Mouse (Mus musculus) layer of hippocampus, postnatal 25 days (tissue): ENCODE data around the gene Csrnp1. TPM values are rescaled to one million over a fixed set of nuclear protein-coding genes. Genes with fewer than 3 reads are reported as not detected.

Source experiments
- DNase-seq, 2 experiments: peaks; one replicate each; pipeline ENCODE4 v3.0.0; 2022; ENCODE audit warnings: mixed read lengths in 2 of 2, low spot score in 1 of 2; ENCODE audit errors: extremely low spot score in 1 of 2
- total RNA-seq, 2 experiments: library from RNA; stranded (reverse); gene quantifications; 2 replicates each; pipeline ENCODE4 v1.2.3; 2021

Gene Csrnp1
- total RNA-seq, 2 experiments from 2014 or later: 14.5 to 15.9 TPM

DNA sequence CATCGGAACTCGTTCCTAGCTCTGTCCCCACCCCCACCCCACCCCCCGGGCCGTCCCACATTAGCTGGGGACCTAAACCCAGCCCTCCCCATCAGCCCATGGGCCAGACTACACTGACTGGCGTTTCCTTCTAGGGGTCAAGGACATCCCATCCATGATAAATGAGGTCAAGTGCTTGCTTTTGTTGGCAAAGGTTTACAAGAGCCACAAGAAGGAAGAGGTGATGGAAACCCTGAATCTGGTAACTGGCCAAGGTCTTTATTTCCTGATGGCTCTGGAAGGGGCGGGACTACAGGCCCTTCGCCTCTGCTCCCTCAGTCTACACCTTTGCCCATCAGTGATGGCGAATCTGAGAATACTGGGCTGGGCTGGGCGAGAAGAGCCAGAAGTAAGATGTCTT lies 25.6 kb downstream of the Csrnp1 start:
- no peak for DNase-seq

DNA sequence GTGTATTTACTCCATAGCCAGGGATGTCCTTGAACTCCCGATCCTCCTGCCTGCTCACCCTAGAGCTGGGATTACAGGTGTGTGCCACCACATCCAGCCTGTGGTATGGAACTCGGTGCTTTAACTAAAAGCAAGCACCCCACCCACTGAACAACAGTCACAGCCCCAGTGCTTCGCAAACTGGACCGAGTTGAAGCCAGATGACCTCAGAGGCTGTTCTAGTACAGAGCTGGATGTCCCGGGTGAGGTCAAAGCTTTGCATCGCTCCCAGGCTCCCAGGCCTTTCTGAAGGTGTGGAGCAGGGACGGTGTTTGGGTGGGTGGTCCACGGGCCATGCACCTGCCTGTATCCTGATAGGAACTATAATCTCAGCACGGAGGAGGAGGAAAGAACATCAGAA lies 33.1 kb downstream of the Csrnp1 start:
- no peak for DNase-seq

DNA sequence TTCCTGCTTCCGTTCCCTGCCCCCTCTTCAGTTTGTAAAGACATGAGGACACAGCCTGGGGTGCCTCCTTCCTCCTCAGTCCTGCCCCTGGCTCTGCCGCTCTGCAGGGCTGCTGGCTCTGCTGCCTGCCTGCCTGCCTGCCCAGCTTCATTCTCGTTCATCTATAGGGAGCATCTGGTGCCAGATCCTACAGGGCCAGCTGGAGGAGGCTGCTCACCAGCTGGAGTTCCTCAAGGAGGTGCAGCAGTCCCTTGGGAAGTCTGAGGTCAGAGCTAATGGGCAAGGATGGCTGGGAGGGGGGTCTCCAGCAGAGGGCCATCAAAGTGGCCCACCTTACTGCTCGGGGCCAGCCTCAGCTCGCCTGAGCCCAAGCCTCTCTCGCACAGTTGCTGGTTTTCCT lies 34.0 kb downstream of the Csrnp1 start:
- DNase-seq: no peak

DNA sequence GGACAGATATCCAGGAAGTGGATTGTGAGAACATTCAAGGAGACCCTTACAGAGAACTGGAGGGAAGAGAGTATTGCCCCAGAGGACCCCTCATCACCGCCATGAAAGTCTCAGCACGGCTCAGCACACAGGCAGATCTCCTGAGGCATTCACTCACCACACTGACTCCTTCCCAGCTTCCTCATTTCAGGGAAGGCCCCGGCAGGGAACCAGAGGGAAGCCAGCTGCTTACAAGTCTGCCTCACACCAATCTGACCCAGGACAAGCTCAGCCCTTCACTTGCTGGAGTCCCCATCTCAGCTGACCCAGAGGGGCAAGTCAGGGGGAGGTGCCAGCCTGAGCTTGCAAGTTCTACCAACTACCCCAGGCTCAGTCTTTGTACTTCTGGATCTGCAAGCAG lies 35.7 kb downstream of the Csrnp1 start:
- no peak for DNase-seq

DNA sequence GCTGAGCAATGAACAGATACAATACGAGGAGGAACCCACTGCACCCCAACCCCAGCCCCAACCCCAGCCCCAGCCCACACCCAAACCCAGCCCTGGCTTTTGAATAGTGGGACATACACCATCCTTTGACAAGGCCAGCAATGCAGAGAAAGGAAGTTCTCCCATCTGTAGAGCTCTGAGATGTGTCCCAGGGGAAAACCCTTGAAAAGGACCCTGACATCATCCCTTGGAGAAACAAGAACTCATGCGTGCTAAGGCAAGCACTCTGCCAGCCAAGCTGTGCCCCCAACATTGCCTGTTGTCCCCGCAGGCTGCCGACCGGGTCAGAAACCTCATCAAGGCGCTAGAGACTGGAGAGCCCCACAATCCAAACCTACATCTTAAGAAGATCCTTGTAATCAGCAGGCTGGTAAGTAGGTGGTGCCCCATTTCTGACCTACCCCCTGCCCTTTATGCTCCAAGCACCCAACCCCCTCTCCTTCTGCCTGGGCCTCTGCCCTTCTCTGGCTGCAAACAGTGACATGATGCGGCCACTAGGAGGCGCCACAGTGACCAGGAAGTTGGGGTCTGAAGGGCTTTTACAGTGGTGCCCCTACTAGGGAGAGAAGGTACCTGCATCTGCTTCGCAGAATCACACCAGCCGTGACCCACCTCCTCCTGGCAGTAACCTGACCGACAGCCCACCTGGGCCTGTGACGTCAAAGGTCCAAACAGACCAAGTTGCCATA lies 39.1 kb downstream of the Csrnp1 start:
- no peak for DNase-seq

DNA sequence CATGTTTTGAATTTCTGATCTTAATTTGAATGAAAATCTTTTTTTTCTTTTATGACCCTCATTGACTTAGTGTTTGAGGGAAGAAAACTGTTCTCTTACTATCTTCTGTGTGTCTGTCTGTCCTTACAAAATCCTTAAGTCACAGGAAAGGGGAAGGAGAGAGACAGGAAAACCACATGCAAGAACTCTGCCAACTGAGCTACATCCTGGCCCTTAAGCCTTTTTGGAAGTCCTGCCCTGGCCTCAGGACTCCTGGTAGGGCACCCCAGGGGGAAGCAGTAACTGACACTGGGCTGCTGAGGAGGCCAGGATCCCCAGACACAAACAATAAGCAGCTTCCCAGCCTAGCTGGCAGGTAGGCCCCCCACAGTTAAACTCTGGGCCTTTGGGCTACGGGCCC lies 41.1 kb downstream of the Csrnp1 start:
- DNase-seq: no peak

DNA sequence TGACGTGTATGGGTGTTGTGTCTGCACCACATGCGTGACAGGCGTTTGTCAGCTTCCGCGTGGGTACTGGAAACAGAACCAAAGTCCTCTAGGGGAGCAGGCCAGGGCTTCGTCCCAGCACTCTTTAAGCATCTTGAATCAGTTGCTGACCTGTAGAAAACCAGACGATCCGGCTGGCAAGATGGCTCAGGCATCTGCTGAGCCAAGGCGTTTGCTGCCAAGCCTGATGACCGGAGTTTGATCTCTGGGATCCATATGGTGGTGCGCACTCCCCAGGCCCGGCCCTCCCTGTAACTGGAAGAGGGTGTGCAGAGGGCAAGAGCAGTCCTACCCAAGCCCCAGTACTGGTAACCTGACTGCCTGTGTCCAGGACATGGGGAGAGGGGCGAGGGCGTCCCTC lies 42.6 kb downstream of the Csrnp1 start:
- DNase-seq: no peak

DNA sequence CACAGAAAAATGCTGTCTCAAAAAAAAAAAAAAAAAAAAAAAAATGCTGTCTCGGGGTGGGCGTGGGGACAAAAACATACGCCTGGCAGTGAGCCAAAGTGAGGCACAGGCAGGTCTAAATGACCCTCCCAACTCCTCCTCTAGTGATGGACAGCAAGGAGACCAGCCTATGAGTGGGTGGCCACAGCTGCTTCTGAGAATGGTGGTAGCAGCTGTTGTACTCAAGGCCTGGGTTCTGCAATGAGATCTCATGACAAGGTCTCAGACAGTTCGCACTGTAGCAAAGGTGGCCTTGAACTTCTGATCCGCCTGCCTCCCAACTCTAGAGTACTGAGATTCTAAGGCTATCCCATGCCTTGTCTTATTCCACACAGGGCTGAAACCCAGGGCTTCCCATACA lies 43.1 kb downstream of the Csrnp1 start:
- DNase-seq: no peak

DNA sequence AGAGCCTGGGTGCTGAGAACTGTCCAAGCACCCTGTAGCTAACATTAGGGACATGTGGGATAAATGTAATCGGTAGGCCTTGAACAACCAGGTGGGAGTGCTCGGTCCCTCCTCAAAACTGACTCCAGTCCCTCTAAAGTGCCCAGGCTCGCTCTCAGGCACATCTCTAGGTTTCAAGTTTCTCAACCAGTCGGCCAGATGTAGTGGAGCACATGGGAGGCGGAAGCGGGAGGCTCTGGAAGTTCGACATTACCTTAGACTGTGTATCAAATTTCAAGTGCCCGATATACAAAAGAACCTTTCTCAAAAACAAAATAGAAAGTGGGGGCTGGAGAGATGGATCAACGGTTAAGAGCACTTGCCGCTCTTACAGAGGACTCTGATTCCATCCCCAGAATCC lies 44.8 kb downstream of the Csrnp1 start:
- no peak for DNase-seq

DNA sequence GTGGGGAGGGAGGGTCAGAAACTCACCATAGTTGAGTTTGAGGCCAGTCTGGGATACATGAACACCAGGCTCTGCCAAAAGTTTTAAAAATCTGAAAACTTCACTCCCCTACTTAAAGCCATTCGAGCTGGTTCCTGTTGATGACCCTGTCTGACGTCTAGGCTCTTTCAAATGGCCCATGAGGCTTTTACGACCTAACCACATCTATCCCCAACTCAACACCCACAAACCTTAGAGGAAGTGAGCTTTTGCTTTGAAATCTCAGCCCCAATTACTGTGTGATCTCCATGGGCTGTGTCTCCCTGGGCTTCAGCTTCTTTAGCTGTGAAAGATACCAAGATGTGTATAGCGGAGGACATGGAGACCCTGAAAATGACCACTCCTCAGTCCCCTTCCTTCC lies 46.0 kb downstream of the Csrnp1 start:
- DNase-seq: no peak

DNA sequence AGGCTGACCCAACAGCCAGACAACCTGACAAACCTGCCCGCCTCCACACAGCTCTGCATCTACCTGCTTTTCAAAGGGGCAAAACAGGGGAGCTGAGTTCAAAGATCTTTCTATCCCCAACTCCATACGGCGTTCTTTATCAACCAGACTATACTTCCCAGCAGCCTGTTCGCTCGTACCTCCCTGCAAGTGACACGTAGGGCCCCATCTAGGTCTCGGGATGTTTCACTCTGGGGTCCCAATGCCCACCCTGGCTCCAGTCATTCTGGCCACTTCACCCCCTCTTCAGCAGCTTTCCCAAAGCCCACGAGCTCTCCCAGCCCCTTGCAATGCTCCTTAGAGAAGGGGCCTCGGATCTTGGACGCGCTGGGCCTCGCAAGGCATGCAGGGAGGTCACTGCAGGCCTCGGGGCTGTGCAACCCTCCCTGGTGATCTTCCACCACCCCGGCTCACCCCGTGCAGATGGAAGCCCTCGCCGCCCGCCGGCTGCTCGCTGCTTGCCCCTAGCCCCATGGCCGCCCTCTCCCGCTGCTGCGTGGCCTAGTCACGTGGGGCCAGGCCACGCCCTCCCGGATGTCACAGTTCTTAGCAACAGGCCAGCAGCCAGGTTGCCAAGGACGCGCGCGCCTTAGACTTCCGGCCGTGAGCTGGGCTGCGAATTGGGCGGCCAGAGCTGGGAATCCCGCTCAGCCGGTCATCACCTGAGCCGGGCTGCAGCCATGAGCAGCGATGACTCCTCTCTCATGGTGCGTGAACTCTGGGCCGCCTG lies 47.3 kb downstream of the Csrnp1 start, which contains the start of the genes Gorasp1 and Ttc21a:
Gene Gorasp1 (minus strand): TSS at position 561 of the 769 bp plus-strand sequence.
Gene Ttc21a (plus strand): TSS at position 602 of the 769 bp plus-strand sequence.
- DNase-seq: peak; percentile 89 to 94

DNA sequence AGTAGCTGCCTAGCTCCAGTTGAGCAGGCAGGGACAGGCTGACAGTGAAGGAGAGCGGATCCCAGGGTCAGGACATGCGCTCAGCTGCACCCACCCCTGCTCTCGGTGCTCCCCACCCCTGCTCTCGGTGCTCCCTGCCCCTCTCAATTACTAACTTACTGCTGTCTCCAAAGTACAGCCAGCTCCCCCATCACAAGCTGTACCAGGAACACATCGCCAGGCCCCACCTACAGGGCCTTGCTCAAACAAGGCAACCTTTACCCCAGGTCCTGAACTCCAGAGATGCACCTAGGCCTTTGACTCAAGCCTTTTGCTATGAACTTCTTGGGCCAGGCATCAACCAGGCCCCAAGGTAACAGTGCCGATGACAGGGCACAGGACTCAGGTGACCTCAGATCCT lies 50.8 kb downstream of the Csrnp1 start:
- DNase-seq: no peak

DNA sequence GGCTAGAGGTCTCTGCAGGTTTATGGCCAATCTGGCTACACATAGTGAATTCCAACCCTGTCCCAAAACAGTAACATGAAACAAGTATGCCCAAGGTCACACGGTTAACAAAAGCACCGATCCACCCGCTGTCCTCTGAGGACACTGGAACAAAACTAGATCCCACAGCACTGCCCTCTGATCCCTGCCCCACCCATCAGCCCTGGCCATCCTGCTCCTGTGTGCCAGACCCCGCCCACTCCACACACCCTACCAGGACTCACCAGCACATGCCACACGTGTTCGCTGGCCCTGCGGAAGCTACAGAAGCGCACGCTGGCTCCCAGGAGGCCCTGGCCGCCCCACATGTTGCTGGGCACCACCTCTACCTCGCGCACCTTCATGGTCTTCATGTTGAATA lies 52.1 kb downstream of the Csrnp1 start:
- no peak for DNase-seq

DNA sequence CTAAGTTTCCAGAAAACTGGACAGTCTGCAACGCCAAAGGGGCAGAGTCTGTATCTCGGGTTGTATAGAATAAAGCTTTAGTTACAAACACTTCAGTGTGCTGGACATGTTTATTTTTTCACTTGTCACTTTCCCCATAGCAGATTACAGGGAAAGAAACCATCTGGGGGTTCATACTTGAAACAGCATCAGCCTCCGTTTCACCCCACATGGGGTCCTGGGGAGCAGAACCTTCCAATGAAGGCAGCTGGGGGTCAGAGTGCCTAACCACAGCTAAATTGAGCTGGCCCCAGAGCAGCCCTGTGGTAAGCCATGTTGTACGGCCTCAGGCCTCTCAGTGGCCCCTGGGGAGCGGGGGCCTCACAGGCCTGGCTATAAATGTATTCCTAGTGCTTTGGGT lies 58.0 kb downstream of the Csrnp1 start:
- DNase-seq: no peak

DNA sequence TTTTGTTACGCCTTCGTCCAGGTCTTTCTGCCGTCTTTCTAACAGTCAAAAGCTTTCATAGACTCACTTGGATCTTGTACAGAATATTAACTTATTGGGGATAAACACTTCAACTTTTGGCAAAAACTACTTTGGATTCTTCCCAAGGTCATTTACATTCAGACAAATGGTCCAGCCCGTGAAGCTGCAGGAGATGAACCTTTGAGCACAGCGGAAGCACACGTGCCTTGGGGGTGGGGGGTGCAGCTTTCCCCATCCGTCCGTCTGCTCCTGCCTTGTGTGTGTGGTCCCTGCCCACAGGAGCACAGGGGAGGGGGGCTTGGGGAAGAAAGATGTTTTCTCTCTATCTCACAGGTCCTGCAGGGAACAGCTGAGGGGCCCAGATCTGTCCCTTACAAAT lies 58.7 kb downstream of the Csrnp1 start:
- no peak for DNase-seq

DNA sequence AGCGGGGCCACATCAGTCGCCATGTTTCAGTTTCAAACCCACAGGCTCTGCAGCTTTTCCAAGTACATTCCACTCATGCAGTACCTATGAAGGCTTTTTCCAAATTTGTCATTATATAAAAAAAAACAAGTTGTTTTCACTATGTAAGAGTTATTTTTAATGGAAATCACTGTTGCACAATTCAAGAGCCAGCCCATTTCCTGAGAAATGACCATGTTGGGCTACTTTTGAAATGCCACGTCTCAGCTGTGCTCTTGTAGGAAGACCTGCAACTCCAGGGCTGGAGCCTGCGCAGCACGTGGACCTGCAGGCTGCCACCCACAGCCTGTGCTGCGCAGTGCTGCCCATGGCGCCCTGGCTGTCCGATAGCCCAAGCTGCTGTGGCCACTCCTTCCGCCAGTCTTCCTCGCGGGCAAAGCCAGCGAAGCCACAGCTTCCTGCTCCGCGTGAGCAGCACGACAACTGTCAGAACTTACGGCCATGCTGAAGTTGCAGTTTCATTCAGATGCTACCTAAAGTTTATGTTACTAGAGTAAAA lies 59.3 kb downstream of the Csrnp1 start:
- DNase-seq: no peak

DNA sequence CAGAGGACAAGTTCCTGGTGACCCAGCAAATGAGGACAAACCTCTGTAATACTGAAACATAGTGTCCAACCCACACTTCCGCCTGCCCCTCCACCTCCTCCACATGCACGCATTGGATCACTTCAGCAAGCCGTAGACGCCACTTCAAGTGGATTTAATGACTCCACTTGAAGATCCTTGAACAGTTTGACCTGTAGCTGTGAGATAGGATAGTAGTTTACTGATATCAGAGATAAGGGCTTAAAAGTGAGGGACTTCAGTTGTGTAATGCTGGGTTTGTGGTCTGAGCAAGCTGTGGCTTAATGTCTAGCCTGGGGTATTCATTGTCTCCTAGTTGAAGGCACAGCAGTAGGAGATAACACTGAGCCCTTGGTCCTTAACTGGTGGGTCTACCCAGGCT lies 61.0 kb downstream of the Csrnp1 start:
- no peak for DNase-seq

Other genes with a start within 250 kb of the Csrnp1 start
- gene Scn11a, start 159.2 kb downstream of the Csrnp1 start, total RNA-seq: not detected
- 10 to 100 TPM; 64.3 to 70.5 TPM for gene Wdr48, start 89.8 kb downstream of the Csrnp1 start, total RNA-seq
- 10 to 100 TPM; 35.4 to 37.9 TPM for gene Gorasp1, start 47.1 kb downstream of the Csrnp1 start, total RNA-seq
- gene Ttc21a, start 47.1 kb downstream of the Csrnp1 start, total RNA-seq: 1 to 10 TPM in 1 of 2 experiments, under 1 TPM in 1; 0.71 to 1.3 TPM
- under 1 TPM; 0.07 to 0.19 TPM for gene Xirp1, start 38.9 kb upstream of the Csrnp1 start, total RNA-seq
- 10 to 100 TPM; 31.0 to 37.4 TPM for gene Cx3cr1, start 85.2 kb upstream of the Csrnp1 start, total RNA-seq
- gene Ccr8, start 107.5 kb upstream of the Csrnp1 start, total RNA-seq: not detected
- gene Slc25a38, start 125.7 kb upstream of the Csrnp1 start, total RNA-seq: 10 to 100 TPM; 23.2 to 32.4 TPM
- 100 to 1,000 TPM; 415 to 483 TPM for gene Rpsa, start 143.0 kb upstream of the Csrnp1 start, total RNA-seq
- 100 to 1,000 TPM; 605 to 677 TPM for gene Mobp, start 165.0 kb upstream of the Csrnp1 start, total RNA-seq